Comparison of ENCODE assay signal across 10 mouse cellular contexts in the genomic region with DNA sequence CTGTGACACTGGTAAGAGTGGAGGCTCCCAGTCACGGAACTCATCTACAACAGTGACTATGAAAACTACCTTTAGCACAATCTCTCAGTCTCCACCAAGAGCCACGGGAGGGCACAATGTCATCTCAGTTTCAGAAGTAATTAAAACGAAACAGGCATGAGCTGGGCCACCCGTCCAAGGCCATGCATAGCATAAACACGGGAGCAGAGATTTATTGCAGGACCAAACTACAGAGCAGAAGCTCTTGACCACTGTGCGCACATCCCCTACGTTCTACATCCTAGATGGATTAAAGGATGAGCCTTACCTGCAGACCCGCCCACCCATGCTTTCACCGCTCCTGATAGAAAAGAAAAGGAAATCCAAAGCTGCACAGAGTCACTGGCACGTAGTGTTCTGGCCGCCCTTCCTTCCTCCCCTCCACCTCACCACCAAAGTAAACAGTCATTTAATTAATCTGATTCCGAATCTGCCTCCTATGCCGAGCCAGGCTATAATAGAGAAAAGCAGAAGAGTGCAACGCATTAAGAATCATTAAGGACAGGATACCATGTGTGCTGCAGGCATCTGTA.
DNase-seq lines count a peak whose midpoint lies in the region; ATAC-seq and TF ChIP-seq lines count a peak whose summit lies in the region.
"Had no signal": no experiment of that assay in that cellular context is flagged by ENCODE, and none has a peak within 500 bp of the region (broad histone marks: within the 10 kb centered on the region; RNA-seq: fewer than 3 reads in every experiment).

No protein-coding gene starts in this region.

- H3K36me3 ChIP-seq in heart, embryonic 15.5 days: no peaks in the 10 kb centered on the region
- no peaks in the 10 kb centered on the region for H3K36me3 ChIP-seq in intestine, postnatal 0 days (ENCODE audit: control insufficient read depth, insufficient read depth)
- H3K36me3 ChIP-seq in midbrain, embryonic 15.5 days (replicated peaks): no peaks in the 10 kb centered on the region

- ATAC-seq in heart, embryonic 15.5 days (replicated peaks; ENCODE audit: insufficient number of reproducible peaks, insufficient read depth, low FRiP score, low read depth): no peak
- no peak for ATAC-seq in intestine, postnatal 0 days
- ATAC-seq in midbrain, embryonic 15.5 days (replicated peaks): no peak

- H3K4me2 ChIP-seq in heart, embryonic 15.5 days: peak overlapping the region; percentile 54
- peak overlapping the region; percentile 25 for H3K4me2 ChIP-seq in intestine, postnatal 0 days (replicated peaks; ENCODE audit: low read depth)
- H3K4me2 ChIP-seq in midbrain, embryonic 15.5 days: peak overlapping the region; percentile 11; the same call in 1 of the 2 replicates

- H3K4me1 ChIP-seq in heart, embryonic 15.5 days (replicated peaks): peaks cover 35% of the 10 kb centered on the region
- H3K4me1 ChIP-seq in intestine, postnatal 0 days (replicated peaks; ENCODE audit: control insufficient read depth, insufficient read depth, low read length): no peaks in the 10 kb centered on the region
- peaks cover 32% of the 10 kb centered on the region for H3K4me1 ChIP-seq in midbrain, embryonic 15.5 days

- 48% methylated on average over 14 of the region's 14 CpGs for WGBS in heart, embryonic 15.5 days
- 23% methylated on average over 14 of the region's 14 CpGs for WGBS in intestine, postnatal 0 days
- WGBS in midbrain, embryonic 15.5 days: 78% methylated on average over 14 of the region's 14 CpGs

- no peak overlapping the region for H3K9ac ChIP-seq in heart, embryonic 15.5 days
- H3K9ac ChIP-seq in intestine, postnatal 0 days (ENCODE audit: low read depth, low read length): no peak overlapping the region
- no peak overlapping the region for H3K9ac ChIP-seq in midbrain, embryonic 15.5 days

- DNase-seq in kidney, adult 9 months: peak; percentile 8
- DNase-seq in kidney, postnatal 36 days: no peak
- no peak for DNase-seq in spleen, postnatal 14 days (ENCODE audit: low spot score in 2 of 2)
- DNase-seq in right cerebral cortex, postnatal 36 days (ENCODE audit: low spot score in 2 of 2): no peak
- DNase-seq: cerebellum, adult 8-10 months; left cerebral cortex, postnatal 4 days had no signal

- H3K4me3 ChIP-seq in heart, embryonic 15.5 days: peak overlapping the region; percentile 16
- H3K4me3 ChIP-seq in intestine, postnatal 0 days (ENCODE audit: low read depth, low read length): 0 out of 2 replicates have a peak overlapping the region, but pooled peaks have one; percentile 9
- no peak overlapping the region for H3K4me3 ChIP-seq in midbrain, embryonic 15.5 days
- H3K4me3 ChIP-seq: erythroblast, embryonic 14.5 days had no signal

- peak overlapping the region; percentile 71 for H3K27ac ChIP-seq in heart, embryonic 15.5 days
- H3K27ac ChIP-seq in intestine, postnatal 0 days (ENCODE audit: low read depth, low read length): no peak overlapping the region
- peak overlapping the region; percentile 7; the same call in 1 of the 2 replicates for H3K27ac ChIP-seq in midbrain, embryonic 15.5 days

- no peaks in the 10 kb centered on the region for H3K27me3 ChIP-seq in heart, embryonic 15.5 days
- no peaks in the 10 kb centered on the region for H3K27me3 ChIP-seq in intestine, postnatal 0 days (replicated peaks; ENCODE audit: control insufficient read depth, insufficient read depth, low read length)
- no peaks in the 10 kb centered on the region for H3K27me3 ChIP-seq in midbrain, embryonic 15.5 days (replicated peaks)

- no peaks in the 10 kb centered on the region for H3K9me3 ChIP-seq in heart, embryonic 15.5 days (replicated peaks)
- H3K9me3 ChIP-seq in intestine, postnatal 0 days (ENCODE audit: control insufficient read depth): no peaks in the 10 kb centered on the region
- H3K9me3 ChIP-seq in midbrain, embryonic 15.5 days: no peaks in the 10 kb centered on the region

- TF ChIP-seq CTCF in intestine, postnatal 0 days (IDR thresholded peaks at IDR 0.05; ENCODE audit: low read depth): no peak; the same call in 1 of the 2 replicates
